Mouse (Mus musculus): ENCODE measurements at regions not wholly inside any gene's neighbourhood (a gene's known extent, or its start where the extent isn't known, plus 50 kb on each side); places are given as distances from the start of the nearest gene placed in this dataset.
A peak's percentile ranks its signal among the peaks of the same experiment; 100 is the strongest.

DNA sequence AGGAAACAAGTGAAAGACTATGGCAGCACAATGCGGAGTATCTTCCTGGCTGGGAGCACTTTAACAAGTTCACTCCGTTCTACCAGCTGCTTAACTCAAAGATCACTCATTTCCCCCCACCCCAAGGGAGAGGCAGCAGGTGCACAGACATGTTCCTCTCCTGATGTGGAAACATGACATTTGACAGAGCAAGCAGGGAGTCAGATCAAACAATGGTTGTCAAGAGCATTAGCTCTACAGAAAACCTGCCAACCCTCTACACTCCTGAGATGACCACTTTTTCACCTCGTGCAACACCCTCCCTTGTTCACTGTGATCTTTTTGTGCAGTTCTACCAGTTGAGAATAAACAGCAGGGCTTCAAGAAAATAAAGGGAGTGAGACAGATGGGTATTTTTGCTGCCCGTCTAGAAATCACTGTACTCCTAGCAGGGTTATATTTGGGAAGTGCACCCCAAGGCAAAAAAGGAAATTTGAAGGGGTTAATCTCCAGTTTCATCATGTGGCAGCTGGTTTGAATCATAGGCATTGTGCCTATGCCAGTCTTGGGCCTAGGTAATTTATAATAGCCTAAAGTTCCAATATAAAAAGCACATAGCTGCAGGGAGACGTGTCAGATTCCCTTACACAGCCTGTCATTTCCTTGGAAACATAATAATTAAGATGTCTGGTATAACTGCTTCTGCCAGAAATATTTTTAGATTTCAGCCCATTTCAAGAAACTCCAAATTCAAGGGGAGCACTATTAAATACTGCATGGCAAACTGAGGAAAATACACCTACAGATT lies 210.5 kb upstream of the Epha6 start:
- peak in 1 of 2 experiments; percentile 13 for DNase-seq (ENCODE audit: low spot score in 2 of 2)
- intact Hi-C loops (cut with DNase I) = no loop called here

DNA sequence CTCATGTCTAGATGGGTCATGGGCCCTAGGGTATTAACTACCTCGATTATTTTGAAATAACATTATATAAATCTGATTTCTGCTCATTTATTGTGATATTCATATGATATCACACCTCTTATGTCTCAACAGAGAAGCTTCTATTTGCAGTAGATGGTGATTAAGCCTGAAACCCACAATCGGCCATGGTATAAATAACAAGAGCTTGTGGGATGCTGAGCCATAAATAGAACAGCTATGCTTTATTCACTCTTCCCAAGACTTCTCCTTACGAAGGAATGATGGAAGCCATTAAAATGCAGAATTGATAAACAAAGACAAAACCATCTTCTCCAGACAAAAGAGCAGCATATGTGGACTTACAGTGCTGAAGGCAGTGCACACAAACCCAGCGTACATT lies 195.4 kb upstream of the Epha6 start:
- intact Hi-C loops (cut with DNase I) = no loop called here
- DNase-seq (ENCODE audit: low spot score in 2 of 2) = no peak

Data from left cerebral cortex, postnatal 14 days (tissue).